Mouse (Mus musculus): ENCODE data around the gene Slit1.
A peak's percentile ranks its signal among the peaks of the same experiment; 100 is the strongest.

The Slit1 gene

DNA sequence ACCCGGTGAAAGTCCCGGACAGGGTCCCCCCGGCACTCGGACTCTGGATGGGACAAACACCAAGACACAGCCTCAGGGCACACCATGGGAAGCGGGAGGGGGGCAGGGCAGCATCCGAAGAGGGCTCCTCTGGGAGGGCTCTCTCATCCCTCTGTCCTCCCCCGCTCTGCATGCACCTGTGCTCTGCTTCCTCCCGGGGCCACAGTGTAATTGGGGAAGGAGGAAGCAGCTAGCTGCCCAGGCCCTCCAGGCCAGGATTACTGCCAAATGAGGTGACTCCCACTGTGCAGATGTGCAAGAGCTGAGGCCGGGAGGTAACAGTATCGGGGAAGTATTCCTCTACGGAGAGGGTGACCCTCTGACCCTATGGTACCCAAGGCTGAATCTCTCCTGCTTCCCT lies 142.8 kb downstream of the Slit1 start:
- DNase-seq (ENCODE audit: low read depth, low spot score): no peak

- DNase-seq (ENCODE audit: low read depth, low spot score): no peak
These were observed 146.1 kb downstream of the Slit1 start for GRCm38 (mm10) chr19:41597170-41597894.

DNA sequence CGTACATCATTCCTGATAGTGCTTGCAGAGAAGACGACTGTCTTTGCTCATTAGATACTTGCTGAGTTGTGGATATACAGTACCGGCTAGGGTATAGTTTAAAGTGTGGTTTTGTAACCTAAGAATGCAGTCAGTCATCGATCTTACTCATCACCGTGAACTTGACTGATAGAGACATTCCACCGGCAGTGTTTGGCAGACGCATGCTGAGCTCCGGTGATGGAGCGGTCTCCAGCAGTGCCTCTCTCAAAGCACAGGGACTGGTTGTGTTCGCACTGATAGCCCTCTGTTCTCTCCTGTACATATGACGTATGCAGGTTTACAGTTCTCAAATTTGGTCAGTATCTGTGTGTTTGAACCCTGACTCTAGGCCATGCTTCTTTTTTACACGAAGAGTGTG lies 151.7 kb downstream of the Slit1 start:
- DNase-seq (ENCODE audit: low read depth, low spot score): no peak

DNA sequence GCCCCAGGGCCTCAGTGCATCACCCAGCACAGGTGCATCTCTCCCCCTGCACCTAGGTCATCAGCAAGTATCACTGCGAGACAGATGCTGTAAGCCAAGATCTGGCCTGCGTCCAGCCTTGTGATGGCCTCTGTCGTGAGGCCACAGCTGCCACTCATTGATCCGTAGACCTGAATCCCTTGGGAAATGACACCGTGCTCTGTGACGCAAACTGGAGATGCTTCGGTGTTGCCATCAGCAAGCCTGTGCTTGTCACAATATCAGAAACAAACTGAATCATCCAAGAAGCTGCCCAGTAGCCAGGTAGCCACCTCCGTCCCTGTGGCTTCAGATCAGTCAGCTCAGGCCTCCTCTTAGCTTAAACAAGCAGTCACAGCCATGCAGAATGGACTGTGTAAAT lies 153.8 kb downstream of the Slit1 start:
- DNase-seq (ENCODE audit: low read depth, low spot score): no peak

DNA sequence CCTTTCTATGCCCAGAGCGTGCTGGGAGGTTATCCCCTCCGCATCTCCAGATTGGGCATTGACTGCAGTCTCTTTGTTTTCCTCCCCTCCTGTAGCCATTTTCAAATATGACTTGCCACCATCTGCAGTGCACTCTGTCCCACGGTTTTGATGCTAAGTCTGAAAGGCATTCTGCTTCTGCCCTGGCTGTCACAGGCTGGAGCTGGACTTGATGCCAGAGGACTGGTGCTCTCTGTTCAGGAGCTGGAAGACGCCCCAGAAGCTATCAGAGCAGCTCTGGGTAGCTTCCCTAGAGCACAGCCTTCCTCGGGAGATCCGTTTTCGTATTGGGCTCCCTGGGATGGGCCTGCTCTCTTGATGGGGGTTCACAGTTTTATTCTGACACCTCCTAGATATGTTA lies 154.4 kb downstream of the Slit1 start:
- no peak for DNase-seq (ENCODE audit: low read depth, low spot score)

DNA sequence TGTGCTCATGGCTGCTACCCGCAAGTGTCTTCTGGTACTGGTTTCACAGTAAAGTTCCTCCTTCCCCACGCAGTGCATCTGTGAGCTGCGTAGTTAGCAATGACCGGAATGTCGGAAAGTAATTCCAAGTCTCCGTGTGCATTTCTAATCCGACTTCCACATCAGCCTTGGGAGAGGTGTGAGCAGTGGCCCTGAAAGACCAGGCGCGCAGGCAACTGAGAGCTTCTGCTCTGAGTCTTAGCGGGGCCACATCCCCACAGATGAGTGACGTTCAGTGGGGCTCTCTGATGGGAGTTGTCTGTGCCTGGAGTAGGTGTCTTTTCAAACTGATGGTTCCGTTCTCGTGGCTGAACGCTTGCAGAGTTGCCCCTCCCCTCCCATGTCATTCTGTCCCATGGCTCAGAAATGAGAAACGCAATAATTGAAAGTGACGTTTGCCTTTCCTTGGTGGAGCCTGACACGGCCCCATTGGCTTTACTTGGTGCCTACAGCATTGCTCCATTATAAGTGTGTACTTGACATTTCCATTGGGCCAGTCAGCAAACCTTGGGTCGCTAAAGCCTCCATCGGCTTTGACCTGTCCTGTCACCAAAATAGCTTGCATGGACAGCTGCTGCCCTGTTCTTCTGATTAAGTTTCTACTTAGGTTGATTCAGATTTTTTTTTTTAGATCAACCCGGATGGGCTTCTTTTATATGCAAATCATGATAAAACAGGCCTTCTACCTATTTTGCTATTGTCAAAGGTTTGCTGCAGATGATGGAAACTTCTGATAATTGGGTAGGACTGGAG lies 155.8 kb downstream of the Slit1 start:
- no peak for DNase-seq (ENCODE audit: low read depth, low spot score)

GRCm38 (mm10) chr19:41586752-41587151 lies 156.7 kb downstream of the Slit1 start:
- DNase-seq (ENCODE audit: low read depth, low spot score): no peak

DNA sequence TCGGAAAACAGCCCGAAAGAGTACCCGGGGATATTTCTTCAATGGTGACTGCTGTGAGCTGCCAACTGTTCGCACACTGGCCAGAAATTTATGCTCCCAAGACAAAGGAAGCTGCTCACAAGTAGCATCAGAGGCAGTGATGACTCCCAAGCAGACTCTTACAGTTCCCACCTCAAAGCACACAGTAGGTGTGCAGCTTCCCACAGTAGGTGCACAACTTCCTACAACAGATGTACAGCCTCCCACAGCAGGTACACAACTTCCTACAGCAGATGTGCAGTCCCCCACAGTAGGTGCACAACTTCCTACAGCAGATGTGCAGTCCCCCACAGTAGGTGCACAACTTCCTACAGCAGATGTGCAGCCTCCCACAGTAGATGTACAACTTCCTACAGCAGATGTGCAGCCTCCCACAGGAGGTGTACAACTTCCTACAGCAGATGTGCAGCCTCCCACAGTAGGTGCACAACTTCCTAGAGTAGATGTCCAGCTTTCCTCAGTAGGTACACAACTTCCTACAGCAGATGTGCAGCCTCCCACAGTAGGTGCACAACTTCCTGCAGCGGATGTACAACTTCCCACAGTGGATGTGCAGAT lies 160.4 kb downstream of the Slit1 start:
- DNase-seq (ENCODE audit: low read depth, low spot score): no peak

DNA sequence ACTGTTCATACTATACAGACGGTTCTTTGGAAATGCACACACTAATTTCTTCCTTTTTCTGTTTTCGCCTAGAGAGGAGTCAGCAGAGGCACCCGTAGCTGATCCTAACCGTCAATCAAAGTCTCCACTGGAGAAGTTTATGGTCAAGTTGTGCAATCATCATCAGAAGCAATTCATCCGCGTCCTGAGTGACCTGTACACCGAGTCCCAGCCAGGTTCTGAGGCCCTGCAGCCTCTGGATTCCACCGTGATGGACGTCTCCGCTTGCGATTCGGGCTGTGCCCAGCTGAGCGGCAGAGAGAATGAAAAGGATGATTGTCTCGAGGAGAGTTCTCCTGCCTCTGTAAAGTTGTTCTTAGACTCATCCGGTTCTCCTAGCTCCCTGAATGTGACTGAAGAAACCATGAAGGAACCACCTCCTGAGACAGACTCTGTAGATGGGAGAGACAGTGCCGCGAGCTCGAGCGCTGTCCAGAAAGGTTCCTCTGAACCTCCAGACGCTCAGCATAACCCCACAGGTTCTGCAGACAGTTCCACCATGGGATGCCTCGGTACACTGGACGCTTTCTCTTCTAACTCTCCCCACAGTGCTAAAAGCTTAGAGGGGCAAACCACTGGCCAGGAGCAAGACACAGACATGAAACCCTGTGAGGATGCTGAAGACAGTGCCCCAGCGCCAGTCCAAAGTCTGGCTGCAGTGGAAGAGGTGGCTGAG lies 161.6 kb downstream of the Slit1 start, which contains the start of gene Gm340:
TSS of gene Gm340 (plus strand) at position 665 of the 715 bp plus-strand sequence.
- no peak for DNase-seq (ENCODE audit: low read depth, low spot score)

GRCm38 (mm10) chr19:41579311-41579920 lies 164.0 kb downstream of the Slit1 start:
- DNase-seq (ENCODE audit: low read depth, low spot score): no peak

GRCm38 (mm10) chr19:41577576-41577975 lies 165.9 kb downstream of the Slit1 start:
- DNase-seq (ENCODE audit: low read depth, low spot score): no peak

DNA sequence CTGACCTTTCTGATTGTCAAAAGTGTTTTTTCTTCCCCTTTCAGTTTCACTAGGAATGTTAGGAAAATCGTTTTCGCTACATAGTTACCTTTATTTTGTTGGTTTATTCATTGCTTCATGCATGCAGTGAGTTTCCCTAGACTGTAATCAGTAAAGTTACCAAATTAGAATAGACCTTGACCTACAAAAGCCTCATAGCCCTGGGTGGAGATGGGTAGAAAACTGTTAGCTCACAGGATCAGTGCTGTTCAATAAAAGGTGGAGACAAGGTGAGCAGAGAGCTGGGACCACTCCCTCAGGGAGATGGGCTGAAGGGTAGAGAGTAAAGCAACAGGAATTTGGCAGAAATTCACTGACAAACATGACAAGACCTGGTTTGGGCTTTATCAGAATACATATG lies 169.8 kb downstream of the Slit1 start:
- DNase-seq (ENCODE audit: low read depth, low spot score): no peak

DNA sequence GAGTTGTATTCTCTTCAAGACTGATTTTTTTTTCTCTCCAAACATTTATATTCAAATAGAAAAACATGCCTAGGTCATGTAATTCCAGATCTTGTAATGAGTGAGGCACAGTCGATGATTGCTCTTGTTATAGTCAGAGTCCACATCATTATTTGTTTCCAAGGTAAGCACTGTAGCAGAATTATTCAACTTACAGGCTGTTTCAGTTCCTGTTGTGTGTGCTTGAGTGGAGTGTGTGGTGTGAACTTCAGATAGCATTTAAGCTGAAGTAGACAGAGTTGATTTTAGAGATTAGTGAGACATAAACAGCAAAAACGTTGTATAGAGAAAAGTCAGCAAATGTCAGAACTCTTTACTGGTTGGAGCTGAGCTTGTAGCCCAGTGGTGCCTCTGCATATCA lies 174.7 kb downstream of the Slit1 start:
- peak; percentile 55 for DNase-seq (ENCODE audit: low read depth, low spot score)

DNA sequence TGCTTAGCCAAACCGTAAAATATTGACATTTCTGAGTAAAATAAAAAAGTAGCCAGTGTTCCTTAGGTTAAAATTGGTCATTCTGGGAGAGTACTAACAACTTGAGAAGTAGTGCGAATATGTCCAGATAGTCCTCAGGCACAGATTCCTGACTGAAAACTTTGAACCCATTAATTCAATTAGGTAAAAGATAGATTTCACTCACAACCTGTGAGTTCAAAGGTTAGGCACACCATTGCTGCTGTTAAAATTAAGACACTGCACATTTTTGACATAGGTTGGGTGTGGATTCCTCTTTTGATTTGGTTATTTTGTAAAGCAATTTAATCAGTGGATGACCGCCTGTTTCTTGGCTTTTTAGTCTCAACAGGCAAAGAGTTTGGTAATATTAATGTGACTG lies 182.6 kb downstream of the Slit1 start:
- DNase-seq (ENCODE audit: low read depth, low spot score): no peak

DNA sequence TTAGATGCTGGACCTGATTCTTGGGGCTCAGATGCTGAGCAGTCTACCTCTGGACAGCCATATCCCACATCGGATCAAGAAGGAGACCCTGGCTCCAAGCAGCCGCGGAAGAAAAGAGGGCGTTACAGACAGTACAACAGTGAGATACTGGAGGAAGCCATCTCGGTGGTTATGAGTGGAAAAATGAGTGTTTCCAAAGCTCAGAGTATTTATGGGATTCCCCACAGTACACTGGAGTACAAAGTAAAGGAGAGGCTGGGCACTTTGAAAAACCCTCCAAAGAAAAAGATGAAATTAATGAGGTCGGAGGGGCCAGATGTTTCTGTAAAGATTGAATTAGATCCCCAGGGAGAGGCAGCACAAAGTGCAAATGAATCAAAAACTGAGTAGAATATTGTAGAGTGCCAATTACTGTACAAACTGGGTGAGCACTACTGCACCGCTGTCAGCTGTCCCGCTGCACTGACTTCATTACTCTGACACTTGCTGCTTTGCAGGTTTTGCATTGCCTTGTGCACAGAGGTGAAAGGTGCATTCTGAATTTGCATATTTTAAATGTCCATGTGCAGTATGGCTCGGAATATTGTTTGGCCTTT lies 184.5 kb downstream of the Slit1 start:
- DNase-seq (ENCODE audit: low read depth, low spot score): no peak

- DNase-seq (ENCODE audit: low read depth, low spot score): no peak
These were observed 186.0 kb downstream of the Slit1 start for GRCm38 (mm10) chr19:41557491-41557890.

DNA sequence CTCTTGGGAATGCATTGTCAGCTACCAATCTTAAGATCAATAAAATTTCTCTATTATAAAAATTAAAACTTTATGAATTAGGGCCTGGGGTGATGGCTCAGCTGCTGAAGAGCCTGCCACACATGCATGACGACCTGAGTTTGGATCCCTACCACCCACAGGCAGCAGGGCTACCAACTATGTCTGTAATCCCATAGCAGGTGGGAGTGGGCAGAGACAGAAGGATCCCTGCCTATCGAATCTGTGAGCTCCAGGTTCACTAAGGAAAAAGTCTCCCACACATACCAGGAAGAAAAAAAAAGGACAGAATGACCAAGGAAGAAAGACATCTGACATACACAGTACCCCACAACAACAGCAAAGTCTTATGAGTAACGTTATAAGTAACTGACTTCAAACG lies 186.5 kb downstream of the Slit1 start:
- DNase-seq (ENCODE audit: low read depth, low spot score): no peak

Measured in A20 (cell line).